Mouse (Mus musculus) erythroid progenitor cell, adult 5-6 weeks (primary cell): ENCODE measurements around the gene Wdr75. TPM values are rescaled to one million over a fixed set of nuclear protein-coding genes. Genes with fewer than 3 reads are reported as not detected.
A peak's percentile ranks its signal among the peaks of the same experiment; 100 is the strongest.

Experiments
- ATAC-seq: replicated peaks from 2 replicates; pipeline ENCODE4 v1.8.0; 2016; ENCODE audit warnings: moderate number of reproducible peaks, mild to moderate bottlenecking, moderate TSS enrichment, inconsistent platforms; ENCODE audit not compliant: poor library complexity, low FRiP score, severe bottlenecking
- total RNA-seq, 2 experiments: library from RNA; stranded (forward) in 1 of 2; stranded (reverse) in 1 of 2; fragments of 150-400 nt in 1 of 2; fragments of 186-747, 209-891 nt in 1 of 2; gene quantifications; 2 replicates each; pipeline versions ENCODE4 v1.2.3 to v1.2.4; 2015 to 2017; ENCODE audit warnings: low replicate concordance in 2 of 2

The Wdr75 gene
- total RNA-seq (2015; ENCODE audit: low replicate concordance), result 27.8 and 53.2 TPM in 2 replicates
- total RNA-seq (2017; ENCODE audit: low replicate concordance), result 8.8 and 15.7 TPM in 2 replicates

DNA sequence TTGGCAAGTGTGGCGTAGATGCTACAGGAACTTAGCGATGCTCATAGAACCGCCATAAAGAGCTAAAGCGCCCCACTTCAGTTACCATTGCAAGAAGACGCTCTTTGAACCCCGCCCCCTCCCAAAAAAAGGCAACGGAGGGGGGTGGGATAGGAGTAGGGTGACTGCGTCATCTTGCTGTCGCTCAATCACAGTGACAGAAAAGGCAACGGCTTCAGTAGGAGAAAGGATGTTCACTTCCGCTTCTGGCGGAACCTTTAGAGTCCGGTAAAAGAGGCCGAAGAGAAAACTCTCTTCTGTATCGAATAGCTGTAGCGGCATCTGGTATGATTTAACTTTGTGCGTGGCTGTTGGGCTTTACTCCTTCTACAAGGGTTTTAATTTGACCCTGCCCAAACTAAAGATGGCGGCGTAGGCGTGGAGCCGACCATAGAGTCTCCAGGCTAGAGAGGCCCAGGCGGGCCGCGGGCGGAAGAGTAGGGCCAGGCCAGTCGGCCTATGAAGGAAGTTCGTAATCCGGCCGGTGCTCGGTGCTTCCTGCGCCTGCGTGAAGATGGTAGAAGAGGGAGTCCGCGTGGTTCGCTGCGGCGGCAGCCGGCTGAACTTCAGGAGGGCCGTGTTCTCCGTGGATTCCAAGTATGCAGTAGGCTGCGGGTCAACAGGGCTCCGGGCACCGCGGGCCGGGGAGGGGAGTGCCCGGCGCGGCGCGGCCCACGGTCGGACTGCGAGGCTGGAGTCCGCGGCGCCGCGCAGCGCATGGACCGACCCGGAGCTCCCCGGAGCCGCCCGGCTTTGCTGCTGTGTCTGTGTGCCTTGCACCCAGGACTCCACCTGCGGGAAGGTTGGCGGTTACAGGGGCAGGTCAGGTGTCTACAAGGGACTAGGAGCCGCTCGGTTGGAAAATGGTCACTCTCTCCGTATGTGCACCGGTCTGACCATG is at the start of gene Wdr75:
Gene Wdr75 (plus strand): TSS at position 198 of the 940 bp plus-strand sequence.
- ATAC-seq, result peak; percentile 99

DNA sequence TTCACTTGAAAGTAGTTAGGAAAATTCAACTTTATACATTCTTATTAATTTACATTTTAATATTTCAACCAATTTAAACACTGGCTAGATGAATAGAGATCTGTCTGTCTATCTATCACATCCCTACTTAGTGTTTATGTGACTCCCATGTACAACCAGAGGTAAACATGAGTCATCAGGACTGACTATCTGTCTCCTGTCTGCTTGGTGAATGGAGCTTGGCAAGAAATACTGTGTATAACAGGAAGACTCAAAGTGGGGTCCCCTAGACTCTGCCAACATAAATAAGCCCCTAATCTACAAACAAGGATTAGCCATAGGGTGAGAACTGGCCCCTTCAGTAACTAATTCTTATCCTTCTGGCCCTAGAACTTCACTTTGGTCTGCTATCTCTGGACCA is 39.1 kb upstream of the Wdr75 start:
- no peak for ATAC-seq

DNA sequence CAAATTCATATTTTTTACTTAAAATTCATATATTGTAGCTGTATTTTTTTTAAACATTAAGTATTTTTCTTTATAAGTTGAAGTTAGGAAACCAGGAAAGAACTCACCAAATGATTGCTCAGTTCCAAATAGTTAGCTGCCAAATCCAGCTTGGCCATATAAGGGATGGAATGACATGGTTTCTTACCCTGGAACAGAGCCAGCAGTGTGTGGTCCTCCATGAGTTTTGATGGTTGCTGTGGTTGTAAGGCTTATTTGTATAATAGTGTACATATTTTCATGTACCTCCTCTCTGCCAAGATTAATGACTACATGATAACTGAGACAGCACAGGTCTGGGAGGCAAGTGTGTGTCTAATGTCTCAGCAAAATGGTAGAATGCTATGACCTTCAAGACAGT is 38.3 kb upstream of the Wdr75 start:
- ATAC-seq, result no peak

DNA sequence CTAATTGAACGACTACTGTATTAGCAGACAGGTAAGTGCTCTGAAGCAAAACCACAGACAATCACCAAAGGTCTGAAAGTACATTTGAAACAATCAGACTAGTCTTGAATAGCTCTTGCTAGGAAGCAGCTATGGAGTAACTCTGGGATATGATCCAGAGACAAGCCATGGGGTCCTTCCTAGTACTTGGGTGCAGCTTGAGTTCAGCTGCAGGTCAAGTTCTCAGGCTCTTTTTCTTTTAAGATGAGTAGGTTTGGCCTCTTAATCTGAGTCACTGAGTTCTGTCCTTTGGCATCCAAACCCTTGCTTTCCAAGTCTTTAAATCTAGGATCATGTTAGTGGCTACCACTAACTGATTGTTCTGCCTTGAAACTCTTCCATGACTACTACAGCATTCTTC is 37.0 kb upstream of the Wdr75 start:
- ATAC-seq, result no peak

DNA sequence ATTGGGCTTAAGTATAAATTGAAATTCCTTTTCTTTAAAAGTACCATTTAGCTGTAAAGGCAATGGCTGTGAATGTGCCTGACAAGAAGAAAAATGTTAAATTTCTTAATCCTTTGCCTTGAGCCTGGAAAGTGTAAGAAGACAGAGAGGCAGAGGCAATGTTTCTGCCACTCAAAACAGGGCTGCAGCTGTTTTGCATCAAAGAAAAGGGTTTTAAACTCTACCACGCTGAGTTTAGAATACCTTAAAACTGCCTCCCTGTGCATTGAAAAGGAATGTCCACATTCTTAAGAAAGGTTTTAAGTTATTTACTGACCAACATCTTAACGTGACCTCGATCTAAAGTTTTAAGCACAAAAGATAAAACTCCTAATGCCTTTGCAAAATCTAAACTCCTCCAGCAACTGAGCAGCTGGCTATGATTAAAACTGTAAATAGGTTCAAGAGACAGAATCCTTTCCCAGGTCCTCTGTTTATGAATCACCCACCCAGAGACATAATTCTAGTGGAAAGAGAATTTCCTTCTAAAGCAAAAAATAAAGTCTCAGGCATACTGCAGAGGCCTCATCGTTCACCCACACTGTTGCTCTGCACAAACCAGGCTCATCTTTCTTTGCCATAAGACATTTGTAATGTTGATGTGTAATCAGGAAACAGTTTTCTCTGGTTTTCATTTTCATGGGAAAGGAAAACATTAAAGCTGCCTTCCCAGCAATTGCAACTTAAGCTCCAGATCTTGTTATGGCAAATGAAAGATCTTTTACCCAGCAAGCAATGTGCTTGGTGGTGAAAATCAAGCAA is 34.1 kb upstream of the Wdr75 start:
- no peak for ATAC-seq

DNA sequence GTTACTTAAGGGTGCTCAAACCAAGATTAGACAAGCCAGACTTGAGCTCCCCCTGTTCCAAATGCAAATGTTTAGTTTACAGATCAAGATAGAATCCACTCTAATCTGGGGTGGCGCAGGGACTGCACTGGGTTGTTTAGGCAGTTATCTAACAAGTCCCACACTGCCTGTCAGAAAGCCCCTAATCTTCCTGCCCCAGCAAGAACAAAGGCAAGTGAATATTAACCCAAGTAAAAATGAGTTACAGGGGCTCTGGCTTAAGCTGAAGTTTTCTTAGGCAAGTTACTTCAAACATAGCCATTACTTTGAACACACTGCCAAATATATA is 33.5 kb upstream of the Wdr75 start:
- ATAC-seq, result no peak

DNA sequence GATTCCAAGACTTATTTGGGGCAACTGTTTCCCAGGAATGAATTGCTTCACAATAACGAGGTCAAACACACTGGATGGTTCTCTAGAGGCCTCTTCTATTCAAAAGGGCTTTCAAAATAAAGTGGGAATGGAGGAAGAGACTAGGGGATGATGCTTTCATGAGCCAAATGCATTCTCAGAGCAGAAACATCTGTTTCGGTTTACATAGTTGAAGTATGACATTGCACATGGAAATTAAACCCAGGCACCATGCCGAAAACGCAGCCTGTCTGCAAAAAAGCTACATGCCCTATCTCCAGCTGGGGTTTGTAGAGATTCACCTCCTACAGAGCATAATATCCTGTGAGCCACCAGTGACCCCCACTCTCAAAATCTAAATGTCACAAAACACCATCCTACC is 29.3 kb upstream of the Wdr75 start:
- ATAC-seq, result no peak

DNA sequence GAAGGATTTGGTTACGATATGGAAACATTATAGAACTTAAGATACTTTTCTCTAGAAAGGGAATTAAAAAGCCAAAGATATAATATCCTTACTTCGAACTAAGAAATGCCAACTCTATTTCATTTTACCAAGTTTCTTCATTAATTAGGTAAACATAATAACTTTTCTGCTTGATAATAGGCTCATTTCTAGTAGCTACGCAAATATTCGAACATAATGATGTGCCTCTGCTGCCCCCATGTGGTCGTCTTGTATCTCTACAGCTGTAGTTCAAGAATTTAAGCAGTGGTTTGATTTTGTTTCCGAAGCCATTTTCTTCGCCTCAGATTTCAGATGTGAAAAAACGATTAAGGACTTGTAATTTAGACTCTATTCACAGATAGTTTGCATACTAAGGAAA is 28.8 kb upstream of the Wdr75 start:
- ATAC-seq, result no peak

DNA sequence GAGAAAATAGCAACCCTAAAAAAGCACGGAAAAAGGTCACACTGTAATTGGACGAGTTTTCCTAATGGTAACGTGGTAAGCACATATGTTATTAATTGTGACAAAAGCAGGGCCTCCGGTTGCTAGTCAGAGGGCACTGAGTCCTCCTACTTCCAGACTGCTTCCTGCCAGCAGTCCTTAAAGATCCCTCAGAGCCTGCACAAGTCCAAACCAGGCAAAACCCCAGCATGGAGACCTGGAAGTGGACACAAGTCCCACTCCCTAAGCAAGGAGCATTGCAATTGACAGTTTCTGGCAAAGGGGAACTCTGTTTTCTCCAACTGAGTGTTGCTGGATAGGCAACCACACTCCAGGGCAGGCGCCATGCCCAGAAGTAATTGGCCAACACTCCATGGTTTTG is 27.4 kb upstream of the Wdr75 start:
- ATAC-seq, result no peak

DNA sequence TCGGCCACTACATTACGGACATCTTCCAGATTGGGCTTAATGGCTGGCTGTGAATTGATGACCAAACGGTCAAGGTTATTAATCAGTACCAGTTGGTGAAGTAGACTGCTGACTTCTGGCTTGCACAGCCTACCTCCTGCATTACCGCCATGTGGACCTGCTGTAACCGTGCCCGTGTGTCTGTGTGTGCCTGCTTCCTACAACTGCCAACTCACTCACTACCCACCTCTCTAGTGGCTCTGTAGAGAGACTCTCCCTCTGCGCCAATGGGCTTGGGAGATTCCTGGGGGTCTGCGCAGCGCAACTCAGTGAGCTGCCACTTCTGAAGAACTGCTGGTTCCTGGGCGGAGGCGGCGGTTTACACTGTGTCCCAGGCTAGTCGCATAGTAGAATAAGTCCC is 25.6 kb upstream of the Wdr75 start:
- no peak for ATAC-seq

DNA sequence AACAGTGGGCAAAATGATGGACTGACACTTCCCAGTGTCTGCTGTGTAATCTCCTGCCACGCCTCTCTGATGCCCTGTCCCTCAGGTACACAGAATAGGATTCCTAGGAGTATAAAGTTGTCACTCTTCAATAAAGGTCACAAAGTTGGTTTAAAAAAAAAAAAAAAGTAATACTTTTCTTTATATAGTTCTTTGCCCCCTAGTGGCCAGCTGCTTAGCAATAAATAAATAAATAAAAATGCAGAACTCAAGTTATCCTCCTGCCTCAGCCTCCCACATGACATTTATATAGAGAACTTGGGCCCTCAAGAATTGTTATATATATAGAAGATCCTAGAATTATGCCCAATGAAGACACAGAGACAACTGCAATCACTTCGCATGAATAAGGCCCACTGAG is 24.9 kb upstream of the Wdr75 start:
- no peak for ATAC-seq

DNA sequence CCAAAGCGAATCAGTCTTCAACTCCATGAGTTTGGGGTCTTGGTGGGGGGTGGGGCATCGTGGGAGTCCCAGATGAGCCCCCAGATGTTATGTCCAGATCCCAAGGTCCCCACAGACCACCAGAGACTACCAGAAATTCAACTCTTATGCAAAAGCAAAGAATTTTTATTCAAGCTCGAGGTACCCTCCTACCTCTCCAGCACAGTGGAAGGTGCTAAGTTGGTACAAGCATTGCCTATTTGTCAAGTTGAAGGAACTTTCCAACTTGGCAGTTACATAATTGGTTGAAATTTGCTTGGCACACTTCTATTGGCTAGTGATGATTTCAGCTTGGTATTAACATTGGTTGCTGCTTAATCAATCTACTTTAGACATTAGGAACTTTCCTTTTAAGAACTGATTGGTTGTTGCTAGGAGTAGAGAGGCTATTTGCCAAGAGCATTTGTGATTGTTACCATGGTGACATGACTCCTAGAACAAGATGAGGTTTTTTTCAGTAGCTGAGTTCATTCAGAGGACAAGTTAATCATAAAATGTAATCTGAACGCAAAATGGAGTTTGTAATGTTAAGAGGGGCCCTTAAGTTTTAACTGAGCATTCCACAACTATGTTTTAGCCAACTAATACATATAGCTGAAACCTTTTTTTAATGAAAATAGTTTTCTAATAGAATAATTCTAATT is 14.2 kb upstream of the Wdr75 start:
- ATAC-seq, result no peak

DNA sequence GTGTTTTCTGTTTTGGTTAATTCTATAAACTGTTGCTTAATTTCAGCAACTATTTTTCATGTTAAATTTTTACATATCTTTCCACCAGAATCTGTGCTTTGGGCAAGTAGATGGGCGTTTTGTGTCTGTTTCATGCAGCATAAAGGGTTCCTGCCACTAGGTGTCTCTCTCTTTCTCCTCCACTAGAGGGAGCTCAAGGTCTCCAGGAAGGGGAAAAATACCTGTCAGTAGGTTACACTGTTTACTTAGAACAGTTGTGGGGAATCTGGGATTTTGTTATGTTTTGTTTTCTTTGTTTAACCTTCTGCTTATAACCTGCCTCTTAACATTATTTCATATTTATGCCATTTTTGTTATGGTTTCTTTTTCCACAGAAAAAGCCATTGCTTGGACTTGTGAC is 21.9 kb downstream of the Wdr75 start:
- peak; percentile 75; the same call in 1 of the 2 replicates for ATAC-seq

DNA sequence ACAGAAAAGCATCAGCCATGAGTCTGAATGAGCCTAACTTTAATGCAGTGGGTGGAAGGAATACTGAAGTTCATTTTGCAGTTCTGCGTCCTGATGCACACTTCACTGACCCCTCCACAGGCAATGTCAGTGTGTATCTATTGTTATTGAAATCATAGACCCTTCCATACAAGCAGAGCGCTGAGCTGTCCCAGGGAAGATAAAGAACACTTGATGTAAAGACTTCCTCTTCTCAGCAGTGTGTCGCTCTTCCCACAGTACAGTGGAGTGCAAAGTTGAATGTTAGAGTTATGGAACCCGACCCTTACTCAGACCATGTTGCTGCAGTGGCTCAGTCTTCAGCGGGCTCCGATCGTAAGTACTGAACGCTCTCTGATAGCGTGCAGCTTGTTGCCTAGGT is 23.6 kb downstream of the Wdr75 start:
- no peak for ATAC-seq

DNA sequence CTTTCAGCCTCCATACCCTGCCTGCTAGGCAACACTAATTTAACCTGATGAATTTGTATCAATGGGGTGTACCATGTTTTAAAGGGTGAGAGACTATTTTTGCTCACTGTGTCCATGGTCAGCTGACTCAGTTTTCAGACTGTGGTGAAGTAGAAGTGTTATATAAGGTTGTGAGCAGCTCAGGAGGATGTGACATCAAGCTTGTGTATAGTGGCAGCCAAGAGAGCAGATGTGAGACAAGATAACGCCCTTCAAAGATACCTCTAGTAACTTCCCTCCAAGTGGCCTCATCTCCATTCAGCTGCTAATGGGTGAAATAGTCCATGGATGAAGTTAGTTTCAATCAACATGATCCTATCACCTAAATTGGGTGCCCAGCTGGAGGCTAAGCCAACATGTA is 29.5 kb downstream of the Wdr75 start:
- no peak for ATAC-seq

DNA sequence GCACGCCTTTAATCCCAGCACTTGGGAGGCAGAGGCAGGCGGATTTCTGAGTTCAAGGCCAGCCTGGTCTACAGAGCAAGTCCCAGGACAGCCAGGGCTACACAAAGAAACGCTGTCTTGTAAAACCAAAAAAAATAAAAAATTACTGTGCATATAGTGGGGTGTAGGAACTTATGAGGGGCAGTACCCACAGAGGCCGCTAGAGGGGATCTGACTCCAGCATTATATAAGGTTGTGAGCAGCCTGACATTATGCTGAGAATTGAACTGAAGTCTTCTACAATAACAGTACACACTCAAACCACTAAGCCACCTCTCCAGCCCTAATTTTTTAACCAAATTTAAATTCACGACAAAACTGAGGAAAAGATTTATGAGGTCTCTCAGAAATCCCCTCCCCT is 30.2 kb downstream of the Wdr75 start:
- peak; percentile 88 for ATAC-seq

DNA sequence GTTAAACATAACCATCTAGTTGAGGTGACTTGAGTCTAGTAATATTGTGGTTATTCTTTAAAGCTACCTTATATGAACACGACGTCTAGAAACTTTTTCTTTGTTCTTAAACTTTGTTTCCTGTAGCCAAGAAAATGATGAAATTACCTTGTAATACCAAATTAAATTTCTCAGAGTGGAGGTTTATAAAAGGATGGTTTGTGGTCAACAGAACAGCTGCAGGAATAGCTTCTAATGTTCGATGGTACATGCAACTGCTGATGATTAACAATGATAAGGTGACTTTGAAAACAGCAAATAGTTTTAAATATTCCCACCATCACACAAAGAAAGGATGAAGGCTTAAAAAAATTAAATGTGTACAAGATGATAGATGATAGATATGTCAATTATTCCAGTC is 30.7 kb downstream of the Wdr75 start:
- ATAC-seq, result no peak

DNA sequence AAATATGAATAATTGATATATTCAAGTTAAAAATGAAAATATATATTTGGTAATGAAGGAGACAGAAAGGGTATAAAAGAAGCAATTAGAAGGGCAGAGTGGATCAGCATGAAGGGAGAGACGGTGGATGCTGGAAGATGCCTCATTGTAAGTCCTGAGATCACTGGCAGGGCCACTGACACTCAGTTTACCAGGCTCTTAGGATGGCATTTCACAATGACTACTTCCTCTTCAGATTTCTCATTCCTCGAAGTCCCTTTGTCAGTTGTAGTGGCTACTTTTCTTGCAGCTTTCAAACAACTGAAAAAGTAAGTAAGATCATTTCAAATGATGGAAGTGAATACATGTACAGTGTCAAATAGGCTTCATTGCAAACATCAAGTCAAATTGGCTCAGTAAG is 31.2 kb downstream of the Wdr75 start:
- ATAC-seq, result no peak

DNA sequence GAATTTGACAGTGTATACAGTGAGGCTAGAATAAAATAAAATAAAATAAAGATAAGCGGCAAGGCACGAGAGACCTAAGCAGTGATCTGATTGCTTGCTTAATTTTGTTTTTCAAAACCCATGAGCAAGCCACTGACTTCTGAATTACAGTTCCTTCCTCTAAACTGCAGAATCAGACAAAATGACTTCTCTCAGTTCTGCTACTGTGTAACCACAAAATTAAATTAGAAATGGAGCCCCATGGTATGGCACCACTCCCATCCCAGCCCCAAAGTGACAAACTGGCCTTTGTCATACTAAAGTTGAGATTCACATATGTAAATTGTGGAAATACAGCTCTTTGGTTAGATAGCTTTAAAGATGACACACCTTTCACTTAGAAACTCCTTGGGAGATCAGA is 31.8 kb downstream of the Wdr75 start:
- ATAC-seq, result no peak

DNA sequence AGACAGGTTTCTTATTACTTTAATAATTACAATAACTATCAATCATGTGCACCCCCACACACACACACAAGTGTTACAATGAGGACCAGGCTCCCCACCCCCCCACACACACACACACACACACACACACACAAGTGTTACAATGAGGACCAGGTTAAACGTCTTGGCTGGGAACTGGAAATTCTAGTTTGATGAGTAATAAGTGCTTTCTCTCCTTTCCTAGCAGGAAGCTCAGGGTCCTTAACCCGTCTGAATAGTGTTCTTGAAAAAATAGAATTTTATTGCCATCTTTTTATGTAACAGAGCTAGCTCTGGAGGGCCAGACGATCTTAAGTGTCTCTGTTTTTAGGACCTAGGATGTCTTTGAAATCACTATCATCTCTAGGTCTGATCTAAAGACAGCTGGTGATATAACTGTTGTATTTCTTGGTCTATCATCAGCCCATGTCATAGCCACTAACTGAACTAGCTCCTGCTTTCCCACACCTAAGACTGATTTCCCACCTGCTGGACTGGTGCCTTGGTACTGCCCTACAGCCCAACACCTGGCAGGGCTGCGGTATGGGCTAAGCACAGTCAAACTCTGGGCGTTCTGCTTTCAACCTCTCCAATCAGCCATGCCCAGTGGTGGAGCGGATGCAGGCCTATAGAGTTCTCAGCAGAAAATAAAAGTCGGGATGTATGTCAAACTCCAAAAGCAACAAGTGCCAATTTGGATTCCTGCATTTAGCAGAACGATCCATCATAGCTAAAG is 35.7 kb downstream of the Wdr75 start:
- ATAC-seq, result no peak
